Mouse (Mus musculus): ENCODE data around the gene Rgs14. TPM values are rescaled to one million over a fixed set of nuclear protein-coding genes. Genes with fewer than 3 reads are reported as not detected.
A peak's percentile ranks its signal among the peaks of the same experiment; 100 is the strongest.

Gene Rgs14
- polyA plus RNA-seq, 1 experiment = 3.6 TPM

GRCm38 (mm10) chr13:55330567-55331400 lies 38.7 kb upstream of the Rgs14 start:
- no peaks in the 10 kb centered on the region for H3K27me3 ChIP-seq (ENCODE audit: control insufficient read depth, insufficient read depth, low read length, poor library complexity, severe bottlenecking)
- peak overlapping the region; percentile 89 for H3K27ac ChIP-seq (ENCODE audit: insufficient read depth, low read length)
- H3K9ac ChIP-seq (ENCODE audit: low read depth, poor library complexity, severe bottlenecking) = peak overlapping the region; percentile 86
- peaks cover 9% of the 10 kb centered on the region for H3K4me1 ChIP-seq (ENCODE audit: control insufficient read depth, insufficient read depth, low read length)
- peak overlapping the region; percentile 84 for H3K4me3 ChIP-seq (ENCODE audit: low read depth, low read length)
- 0 out of 2 replicates have a peak, but pooled peaks cover 3% of the 10 kb centered on the region for H3K36me3 ChIP-seq (ENCODE audit: control insufficient read depth, insufficient read depth, low read length, poor library complexity, severe bottlenecking)
- TF ChIP-seq POLR2A (IDR thresholded peaks at IDR 0.05; ENCODE audit: insufficient read depth, low read length) = no peak
- peak; percentile 46 for TF ChIP-seq CTCF (IDR thresholded peaks at IDR 0.05; ENCODE audit: low read depth, low read length)
- no peak for TF ChIP-seq EP300 (IDR thresholded peaks at IDR 0.05; ENCODE audit: insufficient read depth, low read depth, low read length)
- H3K9me3 ChIP-seq (replicated peaks; ENCODE audit: control insufficient read depth, insufficient read depth, low read length, poor library complexity, severe bottlenecking) = no peaks in the 10 kb centered on the region

GRCm38 (mm10) chr13:55332331-55332730 lies 37.2 kb upstream of the Rgs14 start:
- no peak overlapping the region for H3K9ac ChIP-seq (ENCODE audit: low read depth, poor library complexity, severe bottlenecking)

GRCm38 (mm10) chr13:55335701-55336100 lies 33.8 kb upstream of the Rgs14 start:
- H3K36me3 ChIP-seq (ENCODE audit: control insufficient read depth, insufficient read depth, low read length, poor library complexity, severe bottlenecking) = no peaks in the 10 kb centered on the region
- H3K4me1 ChIP-seq (ENCODE audit: control insufficient read depth, insufficient read depth, low read length) = peaks cover 4% of the 10 kb centered on the region
- no peak overlapping the region for H3K9ac ChIP-seq (ENCODE audit: low read depth, poor library complexity, severe bottlenecking)
- H3K4me3 ChIP-seq (ENCODE audit: low read depth, low read length) = no peak overlapping the region
- H3K27ac ChIP-seq (ENCODE audit: insufficient read depth, low read length) = no peak overlapping the region; the same call in 1 of the 2 replicates
- no peaks in the 10 kb centered on the region for H3K9me3 ChIP-seq (replicated peaks; ENCODE audit: control insufficient read depth, insufficient read depth, low read length, poor library complexity, severe bottlenecking)
- TF ChIP-seq CTCF (IDR thresholded peaks at IDR 0.05; ENCODE audit: low read depth, low read length) (no peak), POLR2A (IDR thresholded peaks at IDR 0.05; ENCODE audit: insufficient read depth, low read length) (no peak), EP300 (IDR thresholded peaks at IDR 0.05; ENCODE audit: insufficient read depth, low read depth, low read length) (no peak)
- H3K27me3 ChIP-seq (ENCODE audit: control insufficient read depth, insufficient read depth, low read length, poor library complexity, severe bottlenecking) = no peaks in the 10 kb centered on the region

More at GRCm38 (mm10) chr13:55332331-55332730, 37.2 kb upstream of the Rgs14 start:
- Histone ChIP-seq H3K4me1 (ENCODE audit: control insufficient read depth, insufficient read depth, low read length) (peaks cover 9% of the 10 kb centered on the region), H3K4me3 (ENCODE audit: low read depth, low read length) (no peak overlapping the region), H3K27me3 (ENCODE audit: control insufficient read depth, insufficient read depth, low read length, poor library complexity, severe bottlenecking) (no peaks in the 10 kb centered on the region), H3K27ac (ENCODE audit: insufficient read depth, low read length) (no peak overlapping the region), H3K9me3 (replicated peaks; ENCODE audit: control insufficient read depth, insufficient read depth, low read length, poor library complexity, severe bottlenecking) (no peaks in the 10 kb centered on the region), H3K36me3 (ENCODE audit: control insufficient read depth, insufficient read depth, low read length, poor library complexity, severe bottlenecking) (no peaks in the 10 kb centered on the region)
- no peak for TF ChIP-seq EP300 (IDR thresholded peaks at IDR 0.05; ENCODE audit: insufficient read depth, low read depth, low read length)
- no peak for TF ChIP-seq POLR2A (IDR thresholded peaks at IDR 0.05; ENCODE audit: insufficient read depth, low read length)
- no peak for TF ChIP-seq CTCF (IDR thresholded peaks at IDR 0.05; ENCODE audit: low read depth, low read length)

- peak overlapping the region; percentile 68 for H3K27ac ChIP-seq (ENCODE audit: insufficient read depth, low read length)
- peak overlapping the region; percentile 42; the same call in 1 of the 2 replicates for H3K9ac ChIP-seq (ENCODE audit: low read depth, poor library complexity, severe bottlenecking)
- no peaks in the 10 kb centered on the region for H3K27me3 ChIP-seq (ENCODE audit: control insufficient read depth, insufficient read depth, low read length, poor library complexity, severe bottlenecking)
- TF ChIP-seq CTCF (IDR thresholded peaks at IDR 0.05; ENCODE audit: low read depth, low read length) = no peak
- no peak for TF ChIP-seq POLR2A (IDR thresholded peaks at IDR 0.05; ENCODE audit: insufficient read depth, low read length)
- no peak for TF ChIP-seq EP300 (IDR thresholded peaks at IDR 0.05; ENCODE audit: insufficient read depth, low read depth, low read length)
- no peaks in the 10 kb centered on the region for H3K36me3 ChIP-seq (ENCODE audit: control insufficient read depth, insufficient read depth, low read length, poor library complexity, severe bottlenecking)
- H3K4me3 ChIP-seq (ENCODE audit: low read depth, low read length) = peak overlapping the region; percentile 6; the same call in 1 of the 2 replicates
- no peaks in the 10 kb centered on the region for H3K4me1 ChIP-seq (ENCODE audit: control insufficient read depth, insufficient read depth, low read length)
- H3K9me3 ChIP-seq (replicated peaks; ENCODE audit: control insufficient read depth, insufficient read depth, low read length, poor library complexity, severe bottlenecking) = no peaks in the 10 kb centered on the region
Measured at GRCm38 (mm10) chr13:55337341-55337975, 32.1 kb upstream of the Rgs14 start.

GRCm38 (mm10) chr13:55338131-55339054 lies 31.1 kb upstream of the Rgs14 start:
- H3K27me3 ChIP-seq (ENCODE audit: control insufficient read depth, insufficient read depth, low read length, poor library complexity, severe bottlenecking) = no peaks in the 10 kb centered on the region
- no peaks in the 10 kb centered on the region for H3K36me3 ChIP-seq (ENCODE audit: control insufficient read depth, insufficient read depth, low read length, poor library complexity, severe bottlenecking)
- TF ChIP-seq CTCF (IDR thresholded peaks at IDR 0.05; ENCODE audit: low read depth, low read length) (no peak), EP300 (IDR thresholded peaks at IDR 0.05; ENCODE audit: insufficient read depth, low read depth, low read length) (no peak), POLR2A (IDR thresholded peaks at IDR 0.05; ENCODE audit: insufficient read depth, low read length) (no peak)
- H3K4me3 ChIP-seq (ENCODE audit: low read depth, low read length) = peak overlapping the region; percentile 18
- H3K4me1 ChIP-seq (ENCODE audit: control insufficient read depth, insufficient read depth, low read length) = no peaks in the 10 kb centered on the region
- H3K27ac ChIP-seq (ENCODE audit: insufficient read depth, low read length) = peak overlapping the region; percentile 83
- H3K9ac ChIP-seq (ENCODE audit: low read depth, poor library complexity, severe bottlenecking) = peak overlapping the region; percentile 42
- H3K9me3 ChIP-seq (replicated peaks; ENCODE audit: control insufficient read depth, insufficient read depth, low read length, poor library complexity, severe bottlenecking) = no peaks in the 10 kb centered on the region
